Mouse (Mus musculus): Measurements from ENCODE around the gene Mctp2. TPM values are rescaled to one million over a fixed set of nuclear protein-coding genes. Genes with fewer than 3 reads are reported as not detected.

Gene Mctp2
- 3.4 and 4.4 TPM in 2 replicates for polyA plus RNA-seq (2012; rRNA removed)

DNA sequence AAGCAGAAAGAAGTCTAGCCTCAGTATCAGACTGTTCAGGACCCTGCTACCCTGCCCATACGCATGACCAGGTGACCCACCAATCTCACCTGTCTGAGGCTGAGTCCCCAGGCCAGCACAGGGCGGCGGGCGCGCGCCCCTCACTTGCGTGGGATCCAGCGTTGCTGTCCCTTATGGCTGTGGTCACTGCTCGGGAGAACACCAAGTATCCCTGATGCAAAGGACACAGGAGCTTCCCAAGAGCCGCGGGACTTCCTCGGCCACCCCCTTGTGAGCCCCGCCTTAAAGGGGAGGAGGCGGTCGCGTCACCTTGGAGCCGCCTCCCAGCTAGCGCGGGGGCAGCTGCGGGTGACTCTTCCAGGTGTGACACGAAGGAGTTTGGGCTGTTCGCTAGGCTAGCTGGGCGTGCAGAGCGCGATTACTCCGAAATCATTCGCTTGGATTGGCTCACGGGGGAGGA, at the start of gene Mctp2:
Gene Mctp2 (minus strand): TSS at position 227 of the 460 bp plus-strand sequence.
- H3K36me3 ChIP-seq (ENCODE audit: control insufficient read depth, insufficient read depth, low read length): no peaks in the 10 kb centered on the region
- no peaks in the 10 kb centered on the region for H3K27me3 ChIP-seq (ENCODE audit: control insufficient read depth, insufficient read depth, low read length)
- H3K4me3 ChIP-seq (ENCODE audit: extremely low read depth, insufficient read depth, insufficient read length): peak within 1 kb of the TSS; percentile 85
- under 1% methylated on average over 28 of the region's 28 CpGs for WGBS
- peak; percentile 65 to 73 for DNase-seq (ENCODE audit: low read depth in 1 of 2, low spot score in 2 of 2)
- peaks cover 5% of the 10 kb centered on the region; the same call in 1 of the 2 replicates for H3K4me1 ChIP-seq (ENCODE audit: control insufficient read depth, insufficient read depth, insufficient read length)
- H3K27ac ChIP-seq (ENCODE audit: insufficient read depth, low read length): peak within 1 kb of the TSS; percentile 72
- TF ChIP-seq POLR2A (IDR thresholded peaks at IDR 0.05; ENCODE audit: low read depth, low read length) (peak; percentile 8; the same call in 1 of the 2 replicates), CTCF (IDR thresholded peaks at IDR 0.05; ENCODE audit: extremely low read depth, insufficient read depth, insufficient read length, insufficient replicate concordance) (no peak)

DNA sequence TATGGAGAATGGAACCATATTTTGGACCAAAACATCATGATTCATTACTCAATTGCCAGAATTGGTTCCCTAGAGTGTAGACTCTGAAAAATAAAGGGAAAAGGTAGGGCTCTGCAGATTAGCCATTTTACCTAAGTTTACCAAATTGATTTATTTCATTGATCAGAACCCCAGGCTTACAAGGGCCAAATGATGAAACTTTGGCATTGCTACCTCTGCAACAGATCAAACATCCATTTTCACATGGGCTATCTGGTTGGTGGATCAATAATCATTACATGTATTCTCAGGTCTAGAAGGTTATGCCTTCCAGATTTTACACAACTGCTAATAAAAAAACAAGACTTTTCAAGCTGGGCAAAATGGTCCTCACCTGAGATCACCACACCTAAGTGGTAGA, 39.5 kb upstream of the Mctp2 start:
- no peaks in the 10 kb centered on the region for H3K4me1 ChIP-seq (ENCODE audit: control insufficient read depth, insufficient read depth, insufficient read length)
- H3K4me3 ChIP-seq (ENCODE audit: extremely low read depth, insufficient read depth, insufficient read length): no peak overlapping the region
- H3K36me3 ChIP-seq (ENCODE audit: control insufficient read depth, insufficient read depth, low read length): no peaks in the 10 kb centered on the region
- H3K27me3 ChIP-seq (ENCODE audit: control insufficient read depth, insufficient read depth, low read length): no peaks in the 10 kb centered on the region
- DNase-seq (ENCODE audit: low read depth in 1 of 2, low spot score in 2 of 2): no peak
- H3K27ac ChIP-seq (ENCODE audit: insufficient read depth, low read length): no peak overlapping the region
- TF ChIP-seq CTCF (IDR thresholded peaks at IDR 0.05; ENCODE audit: extremely low read depth, insufficient read depth, insufficient read length, insufficient replicate concordance): no peak
- no peak for TF ChIP-seq POLR2A (IDR thresholded peaks at IDR 0.05; ENCODE audit: low read depth, low read length)

DNA sequence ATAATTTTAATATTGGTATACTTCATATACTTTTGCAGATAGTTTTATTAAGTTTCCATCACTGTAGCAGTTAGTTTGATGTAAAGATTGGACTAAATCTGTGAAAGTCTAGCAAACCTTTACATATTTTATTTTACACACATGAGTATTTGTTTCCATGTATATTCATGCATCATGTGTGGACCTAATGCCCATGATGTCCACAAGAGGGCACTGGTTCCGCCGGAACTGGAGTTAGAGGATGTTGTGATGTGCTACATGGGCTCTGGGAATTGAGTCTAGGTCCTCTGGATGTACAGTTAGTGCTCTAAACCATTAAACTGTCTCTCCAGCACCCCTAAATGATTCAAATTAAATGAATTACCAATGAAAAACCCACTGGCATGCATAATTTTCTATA, 37.3 kb upstream of the Mctp2 start:
- 77% methylated on average over 2 of the region's 2 CpGs for WGBS

DNA sequence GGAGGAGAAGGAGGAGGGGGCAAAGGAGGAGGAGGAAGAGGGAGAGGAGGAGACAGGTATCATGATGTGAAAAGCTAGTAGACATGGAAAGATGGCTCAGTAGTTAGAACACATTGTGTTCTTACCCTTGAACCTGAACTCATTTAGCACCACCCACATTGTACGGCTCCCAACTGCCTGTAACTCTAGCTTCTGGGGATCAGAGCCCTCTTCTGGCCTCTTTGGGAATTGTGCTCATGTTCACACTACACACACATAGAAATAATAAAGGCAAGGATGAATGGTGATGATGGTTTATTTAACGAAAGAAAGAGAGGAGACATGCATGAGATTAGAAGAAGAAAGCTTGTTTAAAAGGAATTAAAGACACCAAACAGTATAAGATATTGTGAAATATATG, 36.4 kb upstream of the Mctp2 start:
- 53% methylated on average over 2 of the region's 2 CpGs for WGBS
- H3K4me3 ChIP-seq (ENCODE audit: extremely low read depth, insufficient read depth, insufficient read length): no peak overlapping the region
- no peaks in the 10 kb centered on the region for H3K36me3 ChIP-seq (ENCODE audit: control insufficient read depth, insufficient read depth, low read length)
- TF ChIP-seq POLR2A (IDR thresholded peaks at IDR 0.05; ENCODE audit: low read depth, low read length) (no peak), CTCF (IDR thresholded peaks at IDR 0.05; ENCODE audit: extremely low read depth, insufficient read depth, insufficient read length, insufficient replicate concordance) (no peak)
- H3K27me3 ChIP-seq (ENCODE audit: control insufficient read depth, insufficient read depth, low read length): no peaks in the 10 kb centered on the region
- H3K4me1 ChIP-seq (ENCODE audit: control insufficient read depth, insufficient read depth, insufficient read length): no peaks in the 10 kb centered on the region
- no peak overlapping the region for H3K27ac ChIP-seq (ENCODE audit: insufficient read depth, low read length)
- peak in 1 of 2 experiments; percentile 42 for DNase-seq (ENCODE audit: low read depth in 1 of 2, low spot score in 2 of 2)

More for the DNA sequence above, 37.3 kb upstream of the Mctp2 start:
- DNase-seq (ENCODE audit: low read depth in 1 of 2, low spot score in 2 of 2): no peak
- no peak overlapping the region for H3K27ac ChIP-seq (ENCODE audit: insufficient read depth, low read length)
- TF ChIP-seq CTCF (IDR thresholded peaks at IDR 0.05; ENCODE audit: extremely low read depth, insufficient read depth, insufficient read length, insufficient replicate concordance): 0 out of 2 replicates have a peak, but pooled peaks have one; percentile 11
- no peak for TF ChIP-seq POLR2A (IDR thresholded peaks at IDR 0.05; ENCODE audit: low read depth, low read length)
- H3K36me3 ChIP-seq (ENCODE audit: control insufficient read depth, insufficient read depth, low read length): no peaks in the 10 kb centered on the region
- H3K27me3 ChIP-seq (ENCODE audit: control insufficient read depth, insufficient read depth, low read length): no peaks in the 10 kb centered on the region
- no peak overlapping the region for H3K4me3 ChIP-seq (ENCODE audit: extremely low read depth, insufficient read depth, insufficient read length)
- no peaks in the 10 kb centered on the region for H3K4me1 ChIP-seq (ENCODE audit: control insufficient read depth, insufficient read depth, insufficient read length)

DNA sequence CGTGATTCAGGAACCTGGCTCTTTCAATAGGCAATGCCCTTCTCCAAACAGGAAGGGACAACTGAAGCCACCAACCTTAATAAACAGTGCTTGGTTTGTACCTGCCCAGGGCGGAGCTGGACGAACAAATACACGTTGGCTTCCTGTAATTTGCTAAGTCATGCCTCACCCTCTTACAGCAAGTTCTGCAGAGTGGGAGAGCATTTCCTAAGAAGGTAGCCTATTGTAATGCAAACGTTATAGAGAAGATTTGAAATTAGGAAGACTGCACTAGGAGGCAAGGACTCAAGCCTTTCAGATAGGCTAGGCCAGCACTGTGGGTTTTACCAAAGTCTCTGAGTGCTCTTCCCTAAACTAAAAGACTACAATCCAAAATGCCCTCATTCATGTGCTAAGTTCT, 19.6 kb upstream of the Mctp2 start:
- 52% methylated on average over 5 of the region's 5 CpGs for WGBS
- Histone ChIP-seq H3K27ac (ENCODE audit: insufficient read depth, low read length) (no peak overlapping the region), H3K27me3 (ENCODE audit: control insufficient read depth, insufficient read depth, low read length) (no peaks in the 10 kb centered on the region), H3K4me3 (ENCODE audit: extremely low read depth, insufficient read depth, insufficient read length) (no peak overlapping the region), H3K4me1 (ENCODE audit: control insufficient read depth, insufficient read depth, insufficient read length) (no peaks in the 10 kb centered on the region), H3K36me3 (ENCODE audit: control insufficient read depth, insufficient read depth, low read length) (no peaks in the 10 kb centered on the region)
- no peak for TF ChIP-seq POLR2A (IDR thresholded peaks at IDR 0.05; ENCODE audit: low read depth, low read length)
- no peak for TF ChIP-seq CTCF (IDR thresholded peaks at IDR 0.05; ENCODE audit: extremely low read depth, insufficient read depth, insufficient read length, insufficient replicate concordance)
- no peak for DNase-seq (ENCODE audit: low read depth in 1 of 2, low spot score in 2 of 2)

DNA sequence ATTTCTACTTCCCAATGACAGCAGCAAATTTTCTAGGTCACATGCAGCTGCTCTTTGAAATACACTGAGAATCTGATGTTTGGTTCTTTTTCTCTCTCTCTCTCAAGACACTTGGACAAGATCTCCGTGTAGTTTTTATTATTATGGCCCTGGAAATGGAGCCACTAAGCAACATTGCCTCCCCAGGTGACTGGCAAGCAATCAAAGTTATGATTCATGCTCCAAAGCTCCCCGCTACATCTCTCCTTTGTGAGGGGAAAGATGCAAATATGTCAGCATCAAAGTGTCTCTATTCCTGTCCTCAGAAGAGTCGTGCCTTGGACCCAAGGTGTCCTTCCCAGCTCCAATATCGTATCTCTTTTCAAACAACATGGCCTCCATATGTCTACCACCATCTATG, 14.5 kb upstream of the Mctp2 start:
- Histone ChIP-seq H3K27ac (ENCODE audit: insufficient read depth, low read length) (no peak overlapping the region), H3K27me3 (ENCODE audit: control insufficient read depth, insufficient read depth, low read length) (no peaks in the 10 kb centered on the region), H3K4me3 (ENCODE audit: extremely low read depth, insufficient read depth, insufficient read length) (no peak overlapping the region), H3K36me3 (ENCODE audit: control insufficient read depth, insufficient read depth, low read length) (no peaks in the 10 kb centered on the region), H3K4me1 (ENCODE audit: control insufficient read depth, insufficient read depth, insufficient read length) (no peaks in the 10 kb centered on the region)
- TF ChIP-seq POLR2A (IDR thresholded peaks at IDR 0.05; ENCODE audit: low read depth, low read length) (no peak), CTCF (IDR thresholded peaks at IDR 0.05; ENCODE audit: extremely low read depth, insufficient read depth, insufficient read length, insufficient replicate concordance) (no peak)
- WGBS: 79% methylated on average over 4 of the region's 4 CpGs
- DNase-seq (ENCODE audit: low read depth in 1 of 2, low spot score in 2 of 2): no peak

DNA sequence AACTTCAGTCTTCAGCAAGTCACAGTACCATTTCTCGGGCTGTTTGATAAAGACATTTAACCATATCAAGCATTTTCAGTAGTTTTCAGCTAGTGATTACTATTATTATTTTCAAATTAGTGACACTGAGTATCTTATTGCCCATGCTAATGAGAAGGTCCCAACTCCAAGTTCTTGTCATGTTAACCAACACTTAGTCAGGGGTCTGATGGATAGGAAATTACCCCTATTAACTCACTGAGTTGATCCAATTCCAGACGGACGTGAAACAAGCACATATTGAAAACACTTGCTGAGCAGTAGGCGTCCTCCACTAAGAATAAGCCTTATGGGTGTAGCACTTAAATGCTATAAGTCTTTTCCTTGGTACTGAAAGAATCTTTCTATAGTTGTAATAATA, 14.0 kb upstream of the Mctp2 start:
- Histone ChIP-seq H3K27me3 (ENCODE audit: control insufficient read depth, insufficient read depth, low read length) (no peaks in the 10 kb centered on the region), H3K36me3 (ENCODE audit: control insufficient read depth, insufficient read depth, low read length) (no peaks in the 10 kb centered on the region), H3K4me1 (ENCODE audit: control insufficient read depth, insufficient read depth, insufficient read length) (no peaks in the 10 kb centered on the region), H3K4me3 (ENCODE audit: extremely low read depth, insufficient read depth, insufficient read length) (no peak overlapping the region), H3K27ac (ENCODE audit: insufficient read depth, low read length) (no peak overlapping the region)
- WGBS: 92% methylated on average over 4 of the region's 4 CpGs
- TF ChIP-seq CTCF (IDR thresholded peaks at IDR 0.05; ENCODE audit: extremely low read depth, insufficient read depth, insufficient read length, insufficient replicate concordance): no peak
- no peak for TF ChIP-seq POLR2A (IDR thresholded peaks at IDR 0.05; ENCODE audit: low read depth, low read length)
- DNase-seq (ENCODE audit: low read depth in 1 of 2, low spot score in 2 of 2): no peak
